Mouse (Mus musculus): ENCODE measurements around the gene Lsg1. TPM values are rescaled to one million over a fixed set of nuclear protein-coding genes. Genes with fewer than 3 reads are reported as not detected.

The Lsg1 gene
- total RNA-seq, 2 experiments from 2014 or later = 14.7 to 19.0 TPM

GRCm38 (mm10) chr16:30602684-30603530, 15.5 kb upstream of the Lsg1 start:
- intact Hi-C loops (cut with DNase I) = loop anchor here (10.0 kb wide), 1 partner anchor 182 kb away; no protein-coding TSS in a partner anchor
- DNase-seq (ENCODE audit: low spot score in 2 of 2) = no peak

GRCm38 (mm10) chr16:30601946-30602345, 14.6 kb upstream of the Lsg1 start:
- DNase-seq (ENCODE audit: low spot score in 2 of 2) = no peak
- intact Hi-C loops (cut with DNase I) = loop anchor here (10.0 kb wide), 1 partner anchor 183 kb away; no protein-coding TSS in a partner anchor

GRCm38 (mm10) chr16:30601046-30601832, 13.8 kb upstream of the Lsg1 start:
- intact Hi-C loops (cut with DNase I) = loop anchor here (10.0 kb wide), 1 partner anchor 184 kb away; no protein-coding TSS in a partner anchor
- peak; percentile 56 to 58 for DNase-seq (ENCODE audit: low spot score in 2 of 2)

GRCm38 (mm10) chr16:30600431-30601045, 13.1 kb upstream of the Lsg1 start:
- intact Hi-C loops (cut with DNase I) = loop anchor here (10.0 kb wide), 1 partner anchor 184 kb away; no protein-coding TSS in a partner anchor
- peak in 1 of 2 experiments; percentile 47 for DNase-seq (ENCODE audit: low spot score in 2 of 2)

- intact Hi-C loops (cut with DNase I) = loop anchor here (10.0 kb wide), 1 partner anchor 185 kb away; no protein-coding TSS in a partner anchor
- peak; percentile 64 to 76 for DNase-seq (ENCODE audit: low spot score in 2 of 2)
Measured at GRCm38 (mm10) chr16:30599491-30600268, 12.3 kb upstream of the Lsg1 start, which contains the start of gene Fam43a. Gene Fam43a, plus strand, starts transcription at chr16:30599723.

- DNase-seq (ENCODE audit: low spot score in 2 of 2) = peak; percentile 93 to 96
- intact Hi-C loops (cut with DNase I) = loop anchor here (1.0 kb wide), 2 partner anchors 380 to 474 kb away; no protein-coding TSS in a partner anchor
Measured at GRCm38 (mm10) chr16:30596959-30597681, 9.7 kb upstream of the Lsg1 start.

GRCm38 (mm10) chr16:30595835-30596557, 8.6 kb upstream of the Lsg1 start:
- DNase-seq (ENCODE audit: low spot score in 2 of 2) = peak in 1 of 2 experiments; percentile 31
- intact Hi-C loops (cut with DNase I) = no loop called here

GRCm38 (mm10) chr16:30595356-30595755, 8.0 kb upstream of the Lsg1 start:
- DNase-seq (ENCODE audit: low spot score in 2 of 2) = no peak
- intact Hi-C loops (cut with DNase I) = no loop called here

- no peak for DNase-seq (ENCODE audit: low spot score in 2 of 2)
- intact Hi-C loops (cut with DNase I) = no loop called here
Measured at GRCm38 (mm10) chr16:30591990-30592389, 4.6 kb upstream of the Lsg1 start.

GRCm38 (mm10) chr16:30590264-30591209, 3.1 kb upstream of the Lsg1 start:
- intact Hi-C loops (cut with DNase I) = no loop called here
- no peak for DNase-seq (ENCODE audit: low spot score in 2 of 2)

- no peak for DNase-seq (ENCODE audit: low spot score in 2 of 2)
- intact Hi-C loops (cut with DNase I) = no loop called here
Measured at GRCm38 (mm10) chr16:30586935-30587493, 378 bp downstream of the Lsg1 start.

GRCm38 (mm10) chr16:30580765-30581164, 6.6 kb downstream of the Lsg1 start:
- intact Hi-C loops (cut with DNase I) = loop anchor here (5.0 kb wide), 1 partner anchor 772 kb away; no protein-coding TSS in a partner anchor
- no peak for DNase-seq (ENCODE audit: low spot score in 2 of 2)

GRCm38 (mm10) chr16:30576392-30576791, 11.0 kb downstream of the Lsg1 start:
- intact Hi-C loops (cut with DNase I) = no loop called here
- no peak for DNase-seq (ENCODE audit: low spot score in 2 of 2)

GRCm38 (mm10) chr16:30575815-30576214, 11.6 kb downstream of the Lsg1 start:
- DNase-seq (ENCODE audit: low spot score in 2 of 2) = no peak
- intact Hi-C loops (cut with DNase I) = no loop called here

- intact Hi-C loops (cut with DNase I) = no loop called here
Measured at GRCm38 (mm10) chr16:30572239-30572638, 15.2 kb downstream of the Lsg1 start.

GRCm38 (mm10) chr16:30571378-30571777, 16.0 kb downstream of the Lsg1 start:
- intact Hi-C loops (cut with DNase I) = no loop called here

More at GRCm38 (mm10) chr16:30572239-30572638, 15.2 kb downstream of the Lsg1 start:
- DNase-seq (ENCODE audit: low spot score in 2 of 2) = no peak

More at GRCm38 (mm10) chr16:30571378-30571777, 16.0 kb downstream of the Lsg1 start:
- no peak for DNase-seq (ENCODE audit: low spot score in 2 of 2)
